Mouse (Mus musculus) heart, adult 8-10 months (tissue): ENCODE data around the gene Mcm3. TPM values are rescaled to one million over a fixed set of nuclear protein-coding genes. Genes with fewer than 3 reads are reported as not detected.

ENCODE experiments used
- DNase-seq: peaks from one replicate; pipeline ENCODE4 v3.0.0; 2022; ENCODE audit warnings: low spot score
- total RNA-seq, 4 experiments: library from RNA; stranded (reverse); gene quantifications; 2 replicates each; pipeline ENCODE4 v1.2.4; 2022

Gene Mcm3
- 1 to 10 TPM; 3.2 to 4.3 (median 3.9) TPM for total RNA-seq

- DNase-seq: peak; percentile 97
These were observed at the start of gene Mcm3 for GRCm38 (mm10) chr1:20819771-20820605. Gene Mcm3, minus strand, starts transcription at chr1:20820312.

DNA sequence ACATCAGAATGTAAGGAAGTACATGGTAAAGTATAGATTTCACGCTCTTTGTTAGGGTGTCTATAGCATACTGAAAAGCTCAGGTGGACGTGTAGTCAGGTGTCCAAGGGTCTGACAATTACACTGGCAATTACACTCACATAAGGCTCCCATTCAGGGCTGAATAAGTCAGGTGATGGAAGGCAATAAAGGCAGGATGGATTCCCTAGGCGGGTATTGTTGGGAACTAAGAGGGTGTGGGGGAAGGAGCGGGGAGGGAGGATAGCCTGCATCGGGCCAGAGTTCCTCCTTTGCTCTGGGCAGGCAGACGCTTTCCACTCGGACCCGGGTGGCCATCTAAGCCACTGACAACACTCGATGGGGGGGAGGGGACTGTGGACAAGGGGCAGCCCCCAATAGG lies 47.9 kb upstream of the Mcm3 start:
- no peak for DNase-seq

- no peak for DNase-seq
These were observed 47.3 kb upstream of the Mcm3 start for GRCm38 (mm10) chr1:20867241-20867902.

DNA sequence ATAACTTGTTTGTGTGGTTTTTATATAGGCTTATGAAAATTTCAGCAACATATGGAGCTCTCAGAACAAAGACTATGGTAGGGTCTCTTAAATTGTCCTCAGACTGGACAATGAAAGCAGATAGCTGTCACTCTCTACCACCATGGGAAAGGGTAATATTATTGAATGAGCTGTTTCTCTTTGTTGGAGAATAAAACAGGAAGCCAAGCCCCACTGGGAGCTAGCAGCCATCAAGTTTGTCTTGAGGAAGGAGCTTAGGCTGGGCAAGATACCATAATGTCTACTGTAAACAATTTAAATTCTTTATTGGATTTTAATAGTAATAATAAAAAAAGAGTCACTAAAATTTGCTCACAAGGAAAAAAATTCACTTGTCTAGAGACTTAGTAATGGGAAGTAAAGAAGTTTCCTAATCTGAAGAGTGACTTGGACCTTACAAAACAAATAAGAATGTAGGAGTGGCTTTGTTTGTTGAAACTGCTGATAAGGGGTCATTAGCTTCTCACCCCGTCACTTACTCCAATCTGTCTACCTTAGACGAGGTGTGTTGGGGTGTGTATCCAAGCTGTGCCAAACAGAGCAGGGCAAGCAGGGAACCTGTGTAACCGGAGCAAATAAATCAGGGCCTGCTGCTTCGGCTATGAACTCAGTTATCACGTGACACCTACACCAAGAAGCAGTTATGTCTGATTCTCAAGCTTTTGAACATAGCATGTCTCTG lies 43.5 kb upstream of the Mcm3 start:
- DNase-seq: no peak

DNA sequence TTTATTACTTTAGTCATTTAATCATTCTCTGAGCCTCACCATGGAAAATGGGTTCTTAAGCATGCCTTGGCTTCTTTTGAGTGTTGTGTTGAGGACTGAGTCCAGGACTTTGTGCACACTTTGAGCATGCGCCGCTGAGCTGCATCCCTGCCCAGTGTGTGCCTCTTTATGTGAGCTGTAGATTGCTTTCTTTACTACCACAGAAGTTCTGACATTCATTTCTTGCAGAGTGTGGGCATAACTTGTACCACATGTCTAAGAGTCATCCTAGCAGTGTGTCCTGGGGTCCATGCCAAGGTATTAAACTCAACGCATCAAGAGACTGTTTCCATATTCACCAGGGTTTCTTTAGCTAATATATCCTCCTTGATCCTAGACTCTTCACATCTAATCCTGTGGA lies 41.8 kb upstream of the Mcm3 start:
- no peak for DNase-seq

DNA sequence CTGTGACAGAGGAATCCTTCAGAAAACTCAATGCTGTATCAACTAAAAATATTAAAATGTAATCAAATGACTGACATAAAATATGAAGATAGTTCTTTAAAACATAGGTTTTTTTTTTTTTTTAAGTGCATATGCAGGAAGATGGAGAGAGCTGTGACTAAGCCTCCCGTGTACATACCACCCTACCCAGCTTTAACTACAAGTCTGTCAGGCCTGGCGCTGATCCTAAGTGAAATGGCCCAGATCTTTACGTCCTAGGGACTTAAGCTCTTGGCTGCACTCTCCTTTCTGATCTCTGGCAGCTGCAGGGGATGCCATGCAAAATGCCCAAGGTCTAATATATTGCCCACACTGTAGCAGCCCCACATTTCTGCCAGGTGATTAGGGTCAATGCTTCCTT lies 40.7 kb upstream of the Mcm3 start:
- DNase-seq: no peak

GRCm38 (mm10) chr1:20856924-20857902 lies 37.1 kb upstream of the Mcm3 start:
- DNase-seq: no peak

DNA sequence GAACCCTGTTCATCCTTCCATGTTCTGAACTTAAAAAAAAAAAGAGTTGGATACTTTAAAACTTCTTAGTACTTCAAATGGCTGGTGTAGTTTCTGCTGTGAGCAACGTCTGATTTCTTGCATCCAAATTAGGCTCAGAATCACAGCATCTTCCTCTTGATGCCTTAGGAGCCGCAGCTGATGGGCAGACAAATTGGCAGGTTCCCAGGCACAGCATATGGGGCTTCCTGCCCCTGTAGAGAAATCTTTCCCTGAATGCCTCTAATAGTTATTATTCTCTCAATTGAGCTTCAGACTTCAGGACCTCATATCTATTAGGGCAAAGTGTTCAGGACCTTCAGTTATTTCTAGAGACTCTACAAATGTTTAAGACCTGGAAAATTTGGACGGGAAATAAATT lies 19.8 kb upstream of the Mcm3 start:
- DNase-seq: no peak

- no peak for DNase-seq
These were observed 16.5 kb upstream of the Mcm3 start for GRCm38 (mm10) chr1:20836551-20837125.

DNA sequence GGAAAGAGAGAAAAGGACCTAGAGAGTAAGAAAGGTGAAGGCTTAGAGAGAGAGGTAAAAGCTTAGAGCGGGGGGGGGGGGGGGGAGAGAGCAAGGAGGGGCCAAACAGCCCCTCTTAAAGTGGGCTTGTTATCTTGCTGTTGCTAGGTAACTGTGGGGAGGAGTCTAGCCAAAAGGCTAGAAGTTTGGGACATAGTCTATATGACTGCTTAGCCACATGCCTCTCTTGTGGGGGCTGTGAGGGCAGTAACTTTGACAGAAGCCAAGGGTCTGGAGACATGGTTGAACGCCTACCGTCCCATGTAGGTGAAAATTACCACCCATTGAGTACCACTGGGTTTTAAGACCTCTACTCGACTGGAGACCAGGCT lies 13.0 kb upstream of the Mcm3 start:
- no peak for DNase-seq

DNA sequence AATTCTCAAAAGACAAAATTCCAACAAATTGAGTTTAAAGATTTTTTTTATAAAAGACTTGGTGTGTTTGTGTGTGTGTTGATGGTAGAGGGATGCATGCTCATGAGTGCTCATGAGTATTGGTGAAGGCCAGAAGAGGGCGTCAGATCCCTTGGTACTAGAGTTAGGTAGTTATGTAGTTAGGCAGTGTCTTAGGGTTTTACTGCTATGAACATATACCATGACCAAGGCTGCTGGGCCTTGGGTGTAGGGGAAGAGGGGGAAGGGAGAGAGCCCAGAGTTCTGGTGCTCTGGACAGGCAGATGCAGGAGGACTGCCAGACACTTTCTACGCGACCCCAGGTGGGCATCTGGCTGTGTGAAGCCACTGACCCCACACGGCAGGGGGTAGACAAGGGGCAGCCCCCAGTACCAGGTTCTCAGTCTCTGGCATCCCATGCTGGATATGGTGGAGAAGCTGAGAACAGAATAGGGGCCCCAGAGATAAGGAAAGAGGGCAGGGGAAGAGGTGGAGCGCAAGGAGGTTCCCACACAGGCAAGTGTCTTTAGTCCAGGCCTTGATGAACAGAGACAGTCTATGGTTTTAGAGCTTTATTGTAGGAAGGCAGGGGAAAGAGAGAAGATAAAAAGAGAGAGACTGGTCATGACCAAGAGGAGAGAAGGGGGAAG lies 12.5 kb upstream of the Mcm3 start:
- no peak for DNase-seq

- no peak for DNase-seq
These were observed 10.4 kb upstream of the Mcm3 start for GRCm38 (mm10) chr1:20830546-20830945.

- no peak for DNase-seq
These were observed 7.9 kb upstream of the Mcm3 start for GRCm38 (mm10) chr1:20828061-20828460.

DNA sequence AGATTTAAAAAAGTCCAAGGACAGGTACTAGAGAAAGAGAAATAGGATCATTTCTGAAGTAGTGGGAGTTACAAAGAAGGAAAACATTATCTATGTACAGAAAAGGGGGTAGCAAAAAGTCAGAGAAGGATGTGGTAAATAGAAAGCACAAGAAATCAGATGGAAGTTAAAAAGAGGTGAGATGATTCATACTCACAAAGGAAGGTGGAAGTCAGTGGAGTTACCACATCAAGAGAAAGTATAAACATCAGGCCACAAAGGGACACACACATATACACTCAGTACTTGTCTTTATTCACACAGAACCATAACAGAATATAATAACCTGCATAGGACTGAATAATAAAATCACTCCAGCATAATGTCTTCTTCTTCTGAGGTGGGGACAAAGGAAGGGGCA lies 4.9 kb upstream of the Mcm3 start:
- no peak for DNase-seq

- no peak for DNase-seq
These were observed 3.8 kb upstream of the Mcm3 start for GRCm38 (mm10) chr1:20823906-20824305.

GRCm38 (mm10) chr1:20823471-20823870 lies 3.4 kb upstream of the Mcm3 start:
- DNase-seq: no peak

DNA sequence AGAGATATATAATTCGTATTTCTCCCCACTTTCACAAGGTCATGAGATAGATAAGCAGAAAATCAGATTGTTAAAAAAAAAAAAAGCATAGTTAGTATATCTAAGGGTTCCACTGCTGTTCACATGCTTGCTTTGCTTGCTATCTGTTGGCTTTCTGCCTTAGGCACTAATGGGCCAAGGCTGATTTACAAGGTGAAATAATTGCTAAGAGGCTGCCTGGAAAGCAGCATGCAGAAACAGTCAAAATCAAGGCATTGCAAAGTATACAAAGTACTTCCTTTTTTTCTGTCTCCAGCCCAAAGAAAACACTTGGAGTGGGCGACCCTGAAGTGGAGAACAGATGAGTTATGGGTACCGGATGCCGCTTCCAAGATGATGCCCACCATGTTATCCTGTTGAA lies 847 bp upstream of the Mcm3 start:
- no peak for DNase-seq

- no peak for DNase-seq
These were observed 2.5 kb downstream of the Mcm3 start for GRCm38 (mm10) chr1:20817596-20817995.

DNA sequence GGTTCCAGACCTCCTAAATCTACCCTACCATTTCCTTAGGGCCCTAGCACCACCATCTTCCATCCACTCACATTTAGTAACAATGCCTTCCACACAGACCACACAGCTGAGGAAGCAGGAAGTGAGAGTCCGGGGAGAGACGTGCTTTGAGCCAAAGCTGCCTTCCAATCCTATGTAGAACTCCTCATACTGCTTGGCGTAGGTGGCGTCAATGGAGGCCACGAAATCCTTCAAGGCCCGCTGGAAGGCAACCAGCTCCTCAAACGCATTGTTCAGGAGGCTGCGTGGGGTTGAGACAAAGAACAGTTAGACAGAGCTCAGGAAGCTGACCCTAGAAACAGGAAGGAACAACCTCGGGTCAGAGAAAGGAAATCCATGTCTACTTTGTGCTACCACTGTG lies 2.9 kb downstream of the Mcm3 start:
- peak; percentile 9 for DNase-seq

DNA sequence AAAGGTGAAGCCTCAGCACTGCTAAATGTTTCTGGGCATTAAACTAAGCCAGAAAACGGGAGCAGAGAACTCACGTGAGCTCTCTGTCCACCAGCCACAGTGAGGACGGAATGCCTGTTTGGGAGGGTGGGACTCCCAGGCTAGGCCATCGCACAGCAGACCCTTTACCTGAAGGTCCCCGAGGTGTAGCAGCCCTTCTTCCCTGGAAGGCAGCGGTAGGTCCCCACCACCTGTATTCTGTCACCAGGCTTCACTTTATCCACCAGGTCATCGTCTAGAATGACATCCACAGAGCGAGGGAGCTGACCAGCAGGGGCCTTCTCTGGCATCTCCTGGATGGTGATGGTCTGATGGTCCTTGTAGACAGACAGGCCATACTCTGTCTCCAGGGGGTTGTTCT lies 5.6 kb downstream of the Mcm3 start:
- DNase-seq: no peak

- DNase-seq: no peak
These were observed 15.6 kb downstream of the Mcm3 start for GRCm38 (mm10) chr1:20804526-20804925.
